Mouse (Mus musculus) skeletal muscle tissue, postnatal 0 days (tissue): ENCODE measurements around the gene Pced1b. TPM values are rescaled to one million over a fixed set of nuclear protein-coding genes. Genes with fewer than 3 reads are reported as not detected.

Experiments used
- polyA plus RNA-seq: library from polyadenylated mRNA; unstranded; fragments of >200 nt; fragmentation: Nextera tagmentation; extraction: Ambion mirVana; gene quantifications from 2 replicates; pipeline ENCODE4 v1.2.1, GENCODE M21; 2015

Gene Pced1b
- 1.6 and 2.0 TPM in 2 replicates for polyA plus RNA-seq

DNA sequence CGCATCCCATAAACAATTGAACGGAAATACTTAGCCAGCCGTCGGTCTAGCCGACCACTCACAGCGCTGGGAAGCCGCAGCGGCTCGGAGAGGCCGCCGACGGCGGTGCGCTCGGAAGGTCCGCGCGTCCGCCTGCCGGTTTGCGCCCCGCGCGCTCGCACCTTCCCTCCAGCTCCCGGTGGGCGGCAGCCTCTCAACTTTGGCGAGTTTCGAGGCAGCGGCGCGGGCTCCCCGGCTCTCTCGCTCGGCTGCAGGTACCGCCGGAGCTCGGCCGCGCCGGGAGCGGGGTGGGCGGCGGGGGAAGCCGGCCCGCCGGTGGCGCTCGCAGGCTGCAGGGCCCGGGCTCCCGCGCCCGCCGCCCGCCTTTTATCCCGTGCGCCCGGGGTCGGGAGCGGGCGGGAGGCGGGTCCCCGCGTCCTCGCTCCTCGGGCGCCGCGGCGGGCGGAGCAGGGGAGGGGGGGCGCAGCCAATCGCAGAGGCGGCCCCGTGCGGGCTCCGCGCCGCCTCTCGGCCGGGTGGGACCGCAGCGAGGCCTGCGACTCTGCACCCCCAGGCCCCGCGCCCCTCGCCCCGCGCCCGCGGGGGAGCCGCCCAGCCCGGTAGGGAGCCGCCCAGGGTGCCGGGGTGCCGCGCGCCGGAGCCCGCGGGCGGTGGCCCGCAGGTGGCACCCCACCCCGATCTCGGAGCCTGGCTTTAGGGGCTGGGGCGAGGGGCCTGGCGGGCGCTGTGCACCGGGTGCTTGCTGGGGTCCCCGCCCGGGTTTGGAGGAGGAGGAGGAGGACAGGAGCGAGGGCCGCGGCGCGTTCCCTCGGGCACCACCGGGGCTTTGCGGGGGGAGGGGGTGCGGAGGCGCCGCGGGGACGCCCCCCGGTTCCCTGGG lies at the start of gene Pced1b, which contains the start of gene Amigo2:
TSS of gene Pced1b (plus strand) at position 197 of the 880 bp plus-strand sequence.
TSS of gene Amigo2 (minus strand) at position 377 of the 880 bp plus-strand sequence.

Other genes starting within 250 kb of the Pced1b start
- gene Slc38a4, start 191.2 kb upstream of the Pced1b start, polyA plus RNA-seq, result 128 and 135 TPM in 2 replicates
- 2.5 and 3.0 TPM in 2 replicates for gene Amigo2, start 180 bp downstream of the Pced1b start, polyA plus RNA-seq